ENCODE assay signal across 13 mouse cellular contexts in the genomic region with DNA sequence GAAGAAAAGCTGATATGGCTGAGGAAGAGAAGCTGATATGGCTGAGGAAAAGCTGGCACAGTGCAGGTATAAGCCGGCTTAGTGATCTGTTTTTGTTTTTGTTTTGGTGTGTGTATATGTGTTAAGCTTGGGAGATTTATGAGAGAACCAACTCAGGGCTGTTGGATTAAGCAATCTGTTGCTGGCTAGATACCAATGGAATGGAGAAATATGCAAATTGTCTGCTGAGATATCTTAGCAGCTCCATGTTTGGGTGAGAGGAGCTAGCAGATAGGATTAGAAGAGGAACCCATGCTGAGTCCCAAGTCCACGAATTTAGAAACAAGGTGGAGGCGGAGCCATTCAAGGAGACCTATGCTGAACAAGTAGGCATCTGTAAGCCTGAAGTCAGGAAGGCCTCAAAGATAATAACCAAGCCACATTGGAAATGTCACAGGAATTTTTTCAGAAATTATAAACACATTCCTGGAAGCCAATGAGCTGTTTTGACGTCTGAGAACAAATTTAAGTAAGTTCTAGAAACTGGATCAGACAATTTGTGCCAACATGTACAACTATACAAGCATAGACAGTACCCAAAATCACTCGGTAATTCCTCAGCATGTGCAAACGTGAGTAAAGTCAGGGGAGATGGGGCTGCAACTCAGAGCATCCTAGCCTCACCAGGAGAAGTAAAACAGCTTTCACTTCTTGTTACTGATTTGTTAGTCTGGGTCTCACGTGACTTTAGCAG.
DNase-seq lines count a peak whose midpoint lies in the region; ATAC-seq and TF ChIP-seq lines count a peak whose summit lies in the region.
"Had no signal": no experiment of that assay in that cellular context is flagged by ENCODE, and none has a peak within 500 bp of the region (broad histone marks: within the 10 kb centered on the region; RNA-seq: fewer than 3 reads in every experiment).

No protein-coding gene starts in this region.

- no peak overlapping the region for H3K4me2 ChIP-seq in forebrain, embryonic 13.5 days
- H3K4me2 ChIP-seq in forebrain, embryonic 11.5 days (ENCODE audit: low read depth, low read length, severe bottlenecking), result no peak overlapping the region
- H3K4me2 ChIP-seq in lung, embryonic 14.5 days, result no peak overlapping the region
- H3K4me2 ChIP-seq: liver, embryonic 12.5 days; neural tube, embryonic 13.5 days had no signal

- H3K36me3 ChIP-seq in forebrain, embryonic 13.5 days (ENCODE audit: poor library complexity, severe bottlenecking), result no peaks in the 10 kb centered on the region
- no peaks in the 10 kb centered on the region for H3K36me3 ChIP-seq in forebrain, embryonic 11.5 days (ENCODE audit: control insufficient read depth, insufficient read depth, low read length)
- no peaks in the 10 kb centered on the region for H3K36me3 ChIP-seq in lung, embryonic 14.5 days (ENCODE audit: insufficient read depth)
- H3K36me3 ChIP-seq: embryonic facial prominence, embryonic 10.5 days; limb, embryonic 10.5 days; liver, embryonic 12.5 days; midbrain, embryonic 10.5 days; neural tube, embryonic 13.5 days had no signal

- no peaks in the 10 kb centered on the region for H3K4me1 ChIP-seq in forebrain, embryonic 13.5 days
- H3K4me1 ChIP-seq in forebrain, embryonic 11.5 days (replicated peaks; ENCODE audit: control insufficient read depth, insufficient read depth, low read length), result no peaks in the 10 kb centered on the region
- H3K4me1 ChIP-seq in lung, embryonic 14.5 days (ENCODE audit: insufficient read depth), result no peaks in the 10 kb centered on the region
- H3K4me1 ChIP-seq: embryonic facial prominence, embryonic 10.5 days; limb, embryonic 10.5 days; liver, embryonic 12.5 days; midbrain, embryonic 10.5 days; neural tube, embryonic 13.5 days had no signal

- intact Hi-C loops in left cerebral cortex, adult 2 months (cut with DNase I), result no loop called here
- intact Hi-C loops in gastrocnemius, adult 2 months (cut with DNase I), result no loop called here

- WGBS in forebrain, embryonic 13.5 days, result 62% methylated on average over 7 of the region's 7 CpGs
- WGBS in forebrain, embryonic 11.5 days, result 70% methylated on average over 7 of the region's 7 CpGs
- WGBS in lung, embryonic 14.5 days, result 63% methylated on average over 7 of the region's 7 CpGs

- H3K27ac ChIP-seq in forebrain, embryonic 13.5 days, result no peak overlapping the region
- H3K27ac ChIP-seq in forebrain, embryonic 11.5 days (ENCODE audit: low read depth, low read length), result no peak overlapping the region
- no peak overlapping the region for H3K27ac ChIP-seq in lung, embryonic 14.5 days (ENCODE audit: low read depth)
- H3K27ac ChIP-seq in left cerebral cortex, adult 2 months, result 0 out of 2 replicates have a peak overlapping the region, but pooled peaks have one; percentile 7
- H3K27ac ChIP-seq in gastrocnemius, adult 2 months, result no peak overlapping the region
- H3K27ac ChIP-seq: embryonic facial prominence, embryonic 10.5 days; limb, embryonic 10.5 days; liver, embryonic 12.5 days; midbrain, embryonic 10.5 days; neural tube, embryonic 13.5 days had no signal

- no peaks in the 10 kb centered on the region for H3K9me3 ChIP-seq in forebrain, embryonic 13.5 days (replicated peaks)
- H3K9me3 ChIP-seq in forebrain, embryonic 11.5 days (ENCODE audit: control insufficient read depth, low read length), result no peaks in the 10 kb centered on the region
- no peaks in the 10 kb centered on the region for H3K9me3 ChIP-seq in lung, embryonic 14.5 days (ENCODE audit: low read depth, low read length)
- H3K9me3 ChIP-seq: embryonic facial prominence, embryonic 10.5 days; limb, embryonic 10.5 days; liver, embryonic 12.5 days; midbrain, embryonic 10.5 days; neural tube, embryonic 13.5 days had no signal

- TF ChIP-seq CTCF in lung, embryonic 14.5 days (IDR thresholded peaks at IDR 0.05; ENCODE audit: low read depth), result no peak
- TF ChIP-seq CTCF in left cerebral cortex, adult 2 months (IDR thresholded peaks at IDR 0.05), result no peak
- TF ChIP-seq CTCF in gastrocnemius, adult 2 months (IDR thresholded peaks at IDR 0.05), result no peak

- no peak overlapping the region for H3K4me3 ChIP-seq in forebrain, embryonic 13.5 days
- no peak overlapping the region for H3K4me3 ChIP-seq in forebrain, embryonic 11.5 days (ENCODE audit: low read depth, low read length)
- H3K4me3 ChIP-seq in lung, embryonic 14.5 days (ENCODE audit: low read depth, low read length), result no peak overlapping the region
- no peak overlapping the region for H3K4me3 ChIP-seq in left cerebral cortex, adult 2 months
- H3K4me3 ChIP-seq in gastrocnemius, adult 2 months, result no peak overlapping the region
- H3K4me3 ChIP-seq: embryonic facial prominence, embryonic 10.5 days; limb, embryonic 10.5 days; liver, embryonic 12.5 days; midbrain, embryonic 10.5 days; neural tube, embryonic 13.5 days had no signal

- DNase-seq in forebrain, embryonic 11.5 days (ENCODE audit: low spot score), result no peak
- DNase-seq in lung, embryonic 14.5 days, result peak; percentile 6
- DNase-seq in lung, postnatal 14 days, result no peak
- DNase-seq in NIH3T3 (ENCODE audit: low read depth), result peak; percentile 2
- no peak for DNase-seq in left cerebral cortex, adult 2 months (ENCODE audit: extremely low spot score in 1 of 2, low spot score in 2 of 2)
- DNase-seq in B cell, adult 2 months, result no peak
- no peak for DNase-seq in gastrocnemius, adult 2 months

- ATAC-seq in forebrain, embryonic 13.5 days, result peak; percentile 70; the same call in 1 of the 2 replicates
- ATAC-seq in forebrain, embryonic 11.5 days (replicated peaks; ENCODE audit: low FRiP score), result no peak
- ATAC-seq in lung, embryonic 14.5 days (ENCODE audit: insufficient read depth), result no peak
- ATAC-seq: liver, embryonic 12.5 days had no signal

- no peak overlapping the region for H3K9ac ChIP-seq in forebrain, embryonic 13.5 days
- H3K9ac ChIP-seq in forebrain, embryonic 11.5 days (ENCODE audit: low read length), result no peak overlapping the region
- H3K9ac ChIP-seq in lung, embryonic 14.5 days, result no peak overlapping the region
- H3K9ac ChIP-seq: liver, embryonic 12.5 days; neural tube, embryonic 13.5 days had no signal

- H3K27me3 ChIP-seq in forebrain, embryonic 13.5 days, result no peaks in the 10 kb centered on the region
- no peaks in the 10 kb centered on the region for H3K27me3 ChIP-seq in forebrain, embryonic 11.5 days (ENCODE audit: control insufficient read depth, insufficient read depth, low read length)
- H3K27me3 ChIP-seq in lung, embryonic 14.5 days (ENCODE audit: insufficient read depth, low read length), result no peaks in the 10 kb centered on the region
- H3K27me3 ChIP-seq: liver, embryonic 12.5 days; neural tube, embryonic 13.5 days had no signal

Comparison
In these comparisons a context has a peak if more than half of its experiments do, and no peak if none do; other contexts are left out.
1. DNase-seq: peak in lung, embryonic 14.5 days (single experiment) and NIH3T3 (single experiment); none in forebrain, embryonic 11.5 days (single experiment), lung, postnatal 14 days (single experiment), left cerebral cortex, adult 2 months (0 of 2), B cell, adult 2 months (0 of 2) and gastrocnemius, adult 2 months (single experiment).